In genomic region chrX:136172786-136173185, GRCm38 (mm10) we compare ENCODE assay signal across 8 mouse cellular contexts. TPM values are rescaled to one million over a fixed set of nuclear protein-coding genes. Genes with fewer than 3 reads are reported as not detected.
DNase-seq lines count a peak whose midpoint lies in the region; ATAC-seq and TF ChIP-seq lines count a peak whose summit lies in the region.

No protein-coding gene starts in this region.

- H3K9ac ChIP-seq in hindbrain, embryonic 15.5 days = peak overlapping the region; percentile 33; the same call in 1 of the 2 replicates
- H3K9ac ChIP-seq in midbrain, embryonic 13.5 days (replicated peaks) = 0 out of 2 replicates have a peak overlapping the region, but pooled peaks have one; percentile 37

- no peaks in the 10 kb centered on the region for H3K4me1 ChIP-seq in kidney, adult 2 months (ENCODE audit: control insufficient read depth, insufficient read depth, low read length)
- H3K4me1 ChIP-seq in cortical plate, adult 2 months (ENCODE audit: control insufficient read depth, insufficient read depth, low read length) = no peaks in the 10 kb centered on the region
- peaks cover 5% of the 10 kb centered on the region for H3K4me1 ChIP-seq in hindbrain, embryonic 15.5 days (replicated peaks)
- peaks cover 4% of the 10 kb centered on the region; the same call in 1 of the 2 replicates for H3K4me1 ChIP-seq in midbrain, embryonic 13.5 days (replicated peaks)

- H3K9me3 ChIP-seq in hindbrain, embryonic 15.5 days = no peaks in the 10 kb centered on the region
- H3K9me3 ChIP-seq in midbrain, embryonic 13.5 days = no peaks in the 10 kb centered on the region

- 8% methylated on average over 10 of the region's 10 CpGs for WGBS in kidney, adult 2 months
- 22% methylated on average over 10 of the region's 10 CpGs for WGBS in hindbrain, embryonic 15.5 days
- 25% methylated on average over 10 of the region's 10 CpGs for WGBS in midbrain, embryonic 13.5 days

- no peak for ATAC-seq in hindbrain, embryonic 15.5 days (ENCODE audit: low FRiP score, low read depth)
- ATAC-seq in midbrain, embryonic 13.5 days = no peak

- no peak for TF ChIP-seq POLR2A in kidney, adult 2 months (IDR thresholded peaks at IDR 0.05; ENCODE audit: low read depth, low read length)
- TF ChIP-seq POLR2A in cortical plate, adult 2 months (IDR thresholded peaks at IDR 0.05; ENCODE audit: extremely low read depth, insufficient read depth, low read length) = no peak

- H3K36me3 ChIP-seq in kidney, adult 2 months (ENCODE audit: control insufficient read depth, insufficient read depth, low read length) = no peaks in the 10 kb centered on the region
- no peaks in the 10 kb centered on the region for H3K36me3 ChIP-seq in hindbrain, embryonic 15.5 days
- no peaks in the 10 kb centered on the region for H3K36me3 ChIP-seq in midbrain, embryonic 13.5 days

- no peak overlapping the region for H3K27ac ChIP-seq in kidney, adult 2 months (ENCODE audit: insufficient read depth, low read depth, low read length)
- no peak overlapping the region for H3K27ac ChIP-seq in cortical plate, adult 2 months (ENCODE audit: insufficient read depth, low read length)
- H3K27ac ChIP-seq in hindbrain, embryonic 15.5 days (replicated peaks) = peak overlapping the region; percentile 84; the same call in 1 of the 2 replicates
- peak overlapping the region; percentile 58 for H3K27ac ChIP-seq in midbrain, embryonic 13.5 days

- H3K27me3 ChIP-seq in kidney, adult 2 months (replicated peaks; ENCODE audit: control insufficient read depth, insufficient read depth, low read length) = no peaks in the 10 kb centered on the region
- no peaks in the 10 kb centered on the region for H3K27me3 ChIP-seq in hindbrain, embryonic 15.5 days
- peaks cover 6% of the 10 kb centered on the region; the same call in 1 of the 2 replicates for H3K27me3 ChIP-seq in midbrain, embryonic 13.5 days

- no peak for TF ChIP-seq CTCF in kidney, adult 2 months (conservative IDR thresholded peaks at IDR 0.05; ENCODE audit: insufficient read depth, insufficient read length, low read depth, low read length)
- TF ChIP-seq CTCF in cortical plate, adult 2 months (IDR thresholded peaks at IDR 0.05; ENCODE audit: extremely low read depth, insufficient read depth, low read length) = no peak

- H3K4me2 ChIP-seq in hindbrain, embryonic 15.5 days = peak overlapping the region; percentile 58
- peak overlapping the region; percentile 56 for H3K4me2 ChIP-seq in midbrain, embryonic 13.5 days (replicated peaks)

- H3K4me3 ChIP-seq in kidney, adult 2 months (ENCODE audit: insufficient read depth, low read depth, low read length) = no peak overlapping the region
- peak overlapping the region; percentile 78; the same call in 1 of the 2 replicates for H3K4me3 ChIP-seq in cortical plate, adult 2 months (ENCODE audit: insufficient read depth, low read length)
- peak overlapping the region; percentile 57 for H3K4me3 ChIP-seq in hindbrain, embryonic 15.5 days
- peak overlapping the region; percentile 56 for H3K4me3 ChIP-seq in midbrain, embryonic 13.5 days (replicated peaks)

- DNase-seq in kidney, adult 2 months = peak; percentile 2
- no peak for DNase-seq in kidney, adult 18-20 months
- no peak for DNase-seq in gastrocnemius, postnatal 25 days
- no peak for DNase-seq in gastrocnemius, adult 8-10 months (ENCODE audit: low spot score in 2 of 2)
- DNase-seq in T-cell, adult 2 months (ENCODE audit: low spot score) = no peak

RNA-seq across cellular contexts. Expression of gene Tceal8, which starts 0.6 kb away (rescaled TPM):
- 10.7 and 20.3 TPM in 2 replicates for polyA plus RNA-seq in kidney, adult 2 months (2012; rRNA removed)
- polyA plus RNA-seq in cortical plate, adult 2 months (2012; rRNA removed) = 63.0 and 64.1 TPM in 2 replicates
- polyA plus RNA-seq in hindbrain, embryonic 15.5 days (2015; fragmentation: Nextera tagmentation; extraction: Ambion mirVana) = 119 and 125 TPM in 2 replicates
- 134 and 143 TPM in 2 replicates for polyA plus RNA-seq in midbrain, embryonic 13.5 days (2015; fragmentation: Nextera tagmentation; extraction: Ambion mirVana)
- 10 to 100 TPM; 13.9 to 18.7 TPM for total RNA-seq in gastrocnemius, postnatal 25 days (2021)
- total RNA-seq in gastrocnemius, adult 8-10 months (2022) = 1 to 10 TPM; 3.7 to 6.0 (median 5.1) TPM

RNA-seq across cellular contexts. Expression of gene Tceal5, which starts 30.9 kb away (rescaled TPM):
- polyA plus RNA-seq in kidney, adult 2 months (2012; rRNA removed) = 0.20 and 0.39 TPM in 2 replicates
- 162 and 186 TPM in 2 replicates for polyA plus RNA-seq in cortical plate, adult 2 months (2012; rRNA removed)
- polyA plus RNA-seq in hindbrain, embryonic 15.5 days (2015; fragmentation: Nextera tagmentation; extraction: Ambion mirVana) = 35.3 and 37.8 TPM in 2 replicates
- polyA plus RNA-seq in midbrain, embryonic 13.5 days (2015; fragmentation: Nextera tagmentation; extraction: Ambion mirVana) = 17.5 and 20.1 TPM in 2 replicates
- 10 to 100 TPM; 27.5 to 46.6 TPM for total RNA-seq in gastrocnemius, postnatal 25 days (2021)
- 10 to 100 TPM; 16.4 to 26.5 (median 22.0) TPM for total RNA-seq in gastrocnemius, adult 8-10 months (2022)

RNA-seq across cellular contexts. Expression of gene Bex4, which starts 34.0 kb away (rescaled TPM):
- polyA plus RNA-seq in kidney, adult 2 months (2012; rRNA removed) = 6.5 and 13.6 TPM in 2 replicates
- polyA plus RNA-seq in cortical plate, adult 2 months (2012; rRNA removed) = 22.9 and 23.4 TPM in 2 replicates
- 142 and 146 TPM in 2 replicates for polyA plus RNA-seq in hindbrain, embryonic 15.5 days (2015; fragmentation: Nextera tagmentation; extraction: Ambion mirVana)
- 108 and 121 TPM in 2 replicates for polyA plus RNA-seq in midbrain, embryonic 13.5 days (2015; fragmentation: Nextera tagmentation; extraction: Ambion mirVana)
- not detected for total RNA-seq in gastrocnemius, postnatal 25 days (2021)
- not detected for total RNA-seq in gastrocnemius, adult 8-10 months (2022)

RNA-seq across cellular contexts. Expression of gene Tceal7, which starts 41.8 kb away (rescaled TPM):
- polyA plus RNA-seq in kidney, adult 2 months (2012; rRNA removed) = not detected in 2 replicates
- polyA plus RNA-seq in cortical plate, adult 2 months (2012; rRNA removed) = 1.4 and 1.7 TPM in 2 replicates
- 2.7 and 4.1 TPM in 2 replicates for polyA plus RNA-seq in hindbrain, embryonic 15.5 days (2015; fragmentation: Nextera tagmentation; extraction: Ambion mirVana)
- 1.5 and 1.7 TPM in 2 replicates for polyA plus RNA-seq in midbrain, embryonic 13.5 days (2015; fragmentation: Nextera tagmentation; extraction: Ambion mirVana)
- total RNA-seq in gastrocnemius, postnatal 25 days (2021) = 10 to 100 TPM; 65.8 to 81.0 TPM
- 10 to 100 TPM; 21.4 to 28.6 (median 23.1) TPM for total RNA-seq in gastrocnemius, adult 8-10 months (2022)

RNA-seq across cellular contexts. Expression of gene Bex1, which starts 42.5 kb away (rescaled TPM):
- 4.4 and 6.3 TPM in 2 replicates for polyA plus RNA-seq in kidney, adult 2 months (2012; rRNA removed)
- 88.0 and 94.0 TPM in 2 replicates for polyA plus RNA-seq in cortical plate, adult 2 months (2012; rRNA removed)
- polyA plus RNA-seq in hindbrain, embryonic 15.5 days (2015; fragmentation: Nextera tagmentation; extraction: Ambion mirVana) = 259 and 270 TPM in 2 replicates
- polyA plus RNA-seq in midbrain, embryonic 13.5 days (2015; fragmentation: Nextera tagmentation; extraction: Ambion mirVana) = 179 and 186 TPM in 2 replicates
- total RNA-seq in gastrocnemius, postnatal 25 days (2021) = 10 to 100 TPM in 1 of 2 experiments, 1 to 10 TPM in 1; 9.9 to 26.7 TPM
- total RNA-seq in gastrocnemius, adult 8-10 months (2022) = 10 to 100 TPM; 18.0 to 35.6 (median 25.9) TPM

Comparison
In these comparisons a context has a peak if more than half of its experiments do, and no peak if none do; other contexts are left out.
1. H3K27ac ChIP-seq: peak in hindbrain, embryonic 15.5 days (single experiment) and midbrain, embryonic 13.5 days (single experiment); none in kidney, adult 2 months (single experiment) and cortical plate, adult 2 months (single experiment).
2. RNA of gene Tceal5, which starts 30.9 kb away (polyA plus RNA-seq): 162 to 186 TPM in cortical plate, adult 2 months, 35.3 to 37.8 TPM in hindbrain, embryonic 15.5 days and 17.5 to 20.1 TPM in midbrain, embryonic 13.5 days; 0.20 to 0.39 TPM in kidney, adult 2 months; every median in the first group is over 10 times any median in the second.